Mouse (Mus musculus): ENCODE measurements around the gene Tcl1b2.
"Not testable (repeated sequence)": the region's sequence is repeated elsewhere in the genome, so short reads cannot be mapped to it uniquely, and the experiment has no call there.

- TF ChIP-seq CTCF (IDR thresholded peaks at IDR 0.05; ENCODE audit: borderline replicate concordance, insufficient read depth, low read depth, low read length); POLR2A (IDR thresholded peaks at IDR 0.05; ENCODE audit: borderline replicate concordance, insufficient read depth, low read length): not testable (repeated sequence)
These were observed 44.9 kb downstream of the Tcl1b2 start, which contains the start of gene Tcl1b3 for GRCm38 (mm10) chr12:105190743-105191142.

Data from cerebellum, adult 2 months (tissue).